In genomic region chr13:78203348-78204061, GRCm38 (mm10) we compare ENCODE assay signal across 8 mouse cellular contexts. TPM values are rescaled to one million over a fixed set of nuclear protein-coding genes. Genes with fewer than 3 reads are reported as not detected.
DNase-seq lines count a peak whose midpoint lies in the region; ATAC-seq and TF ChIP-seq lines count a peak whose summit lies in the region.

No protein-coding gene starts in this region.

- H3K4me1 ChIP-seq in forebrain, postnatal 0 days (ENCODE audit: insufficient read depth): peaks cover 6% of the 10 kb centered on the region
- H3K4me1 ChIP-seq in kidney, postnatal 0 days (replicated peaks; ENCODE audit: insufficient read depth, low read length): peaks cover 5% of the 10 kb centered on the region; the same call in 1 of the 2 replicates
- 0 out of 2 replicates have a peak, but pooled peaks cover 2% of the 10 kb centered on the region for H3K4me1 ChIP-seq in liver, postnatal 0 days (ENCODE audit: insufficient read depth)

- peak; percentile 25 for DNase-seq in ovary, postnatal 10 days (ENCODE audit: low spot score)
- no peak for DNase-seq in ovary, adult 18-20 months (ENCODE audit: low spot score)
- DNase-seq in cerebellum, adult 18-20 months: peak; percentile 80 to 86
- DNase-seq in forebrain, postnatal 0 days: peak; percentile 87
- DNase-seq in kidney, postnatal 0 days (ENCODE audit: low spot score): peak; percentile 94
- peak; percentile 42 for DNase-seq in liver, postnatal 0 days
- peak; percentile 81 for DNase-seq in right cerebral cortex, postnatal 14 days

- TF ChIP-seq CTCF in forebrain, postnatal 0 days (IDR thresholded peaks at IDR 0.05; ENCODE audit: low read depth): peak; percentile 66
- peak; percentile 56 for TF ChIP-seq CTCF in kidney, postnatal 0 days (IDR thresholded peaks at IDR 0.05; ENCODE audit: low read depth)
- peak; percentile 13; the same call in 1 of the 2 replicates for TF ChIP-seq CTCF in liver, postnatal 0 days (IDR thresholded peaks at IDR 0.05; ENCODE audit: low read depth)

- peak overlapping the region; percentile 69 for H3K4me2 ChIP-seq in forebrain, postnatal 0 days (ENCODE audit: low read depth)
- peak overlapping the region; percentile 92 for H3K4me2 ChIP-seq in kidney, postnatal 0 days (ENCODE audit: low read length)
- H3K4me2 ChIP-seq in liver, postnatal 0 days (ENCODE audit: low read depth, low read length): peak overlapping the region; percentile 59

- no peaks in the 10 kb centered on the region for H3K27me3 ChIP-seq in forebrain, postnatal 0 days (ENCODE audit: insufficient read depth, low read length)
- H3K27me3 ChIP-seq in kidney, postnatal 0 days (ENCODE audit: insufficient read depth, low read length): no peaks in the 10 kb centered on the region
- peaks cover 71% of the 10 kb centered on the region for H3K27me3 ChIP-seq in liver, postnatal 0 days (ENCODE audit: insufficient read depth, low read length)

- H3K9me3 ChIP-seq in forebrain, postnatal 0 days (ENCODE audit: low read length): no peaks in the 10 kb centered on the region
- no peaks in the 10 kb centered on the region for H3K9me3 ChIP-seq in kidney, postnatal 0 days (replicated peaks; ENCODE audit: low read length)
- H3K9me3 ChIP-seq in liver, postnatal 0 days (ENCODE audit: low read length): no peaks in the 10 kb centered on the region

- H3K4me3 ChIP-seq in forebrain, postnatal 0 days (ENCODE audit: low read depth, low read length): peak overlapping the region; percentile 79
- peak overlapping the region; percentile 82 for H3K4me3 ChIP-seq in kidney, postnatal 0 days (replicated peaks; ENCODE audit: low read depth, low read length)
- peak overlapping the region; percentile 27 for H3K4me3 ChIP-seq in liver, postnatal 0 days (ENCODE audit: low read depth, low read length)

- peak overlapping the region; percentile 96 for H3K27ac ChIP-seq in forebrain, postnatal 0 days (ENCODE audit: low read depth, low read length)
- peak overlapping the region; percentile 92 for H3K27ac ChIP-seq in kidney, postnatal 0 days
- peak overlapping the region; percentile 48; the same call in 1 of the 2 replicates for H3K27ac ChIP-seq in liver, postnatal 0 days (ENCODE audit: low read depth)

- WGBS in forebrain, postnatal 0 days: under 1% methylated on average over 37 of the region's 37 CpGs
- under 1% methylated on average over 36 of the region's 37 CpGs for WGBS in kidney, postnatal 0 days
- 3% methylated on average over 37 of the region's 37 CpGs for whole genome bisulfite sequencing in liver, postnatal 0 days (ENCODE audit: insufficient replicate concordance)

- TF ChIP-seq EP300 in liver, postnatal 0 days (IDR thresholded peaks at IDR 0.05; ENCODE audit: low read depth): no peak

- H3K9ac ChIP-seq in forebrain, postnatal 0 days: peak overlapping the region; percentile 88
- peak overlapping the region; percentile 67 for H3K9ac ChIP-seq in kidney, postnatal 0 days (ENCODE audit: low read depth, low read length)
- no peak overlapping the region for H3K9ac ChIP-seq in liver, postnatal 0 days (replicated peaks)

- peak; percentile 57 for ATAC-seq in forebrain, postnatal 0 days
- ATAC-seq in kidney, postnatal 0 days (replicated peaks; ENCODE audit: low FRiP score, low read depth): peak; percentile 53
- peak; percentile 40; the same call in 1 of the 2 replicates for ATAC-seq in liver, postnatal 0 days
- no peak for ATAC-seq in erythroid progenitor cell, adult 5-6 weeks (replicated peaks; ENCODE audit: low FRiP score, poor library complexity, severe bottlenecking)

- H3K36me3 ChIP-seq in forebrain, postnatal 0 days (ENCODE audit: insufficient read depth): no peaks in the 10 kb centered on the region
- H3K36me3 ChIP-seq in kidney, postnatal 0 days (ENCODE audit: insufficient read depth, low read length): no peaks in the 10 kb centered on the region
- H3K36me3 ChIP-seq in liver, postnatal 0 days (replicated peaks; ENCODE audit: insufficient read depth, low read length): no peaks in the 10 kb centered on the region

RNA-seq across cellular contexts. Expression of gene Nr2f1, which starts 3.9 kb away (rescaled TPM):
- total RNA-seq in forebrain, postnatal 0 days (2014; rRNA removed): 161 and 250 TPM in 2 replicates
- 72.9 and 89.1 TPM in 2 replicates for polyA plus RNA-seq in forebrain, postnatal 0 days (2015; fragmentation: Nextera tagmentation; extraction: Ambion mirVana)
- 9.8 and 11.2 TPM in 2 replicates for polyA plus RNA-seq in kidney, postnatal 0 days (2015; fragmentation: Nextera tagmentation; extraction: Ambion mirVana)
- polyA plus RNA-seq in liver, postnatal 0 days (2015; fragmentation: Nextera tagmentation; extraction: Ambion mirVana): 0.36 and 0.52 TPM in 2 replicates
- total RNA-seq in erythroid progenitor cell, adult 5-6 weeks (2015; ENCODE audit: low replicate concordance): not detected in 2 replicates
- total RNA-seq in erythroid progenitor cell, adult 5-6 weeks (2017; ENCODE audit: low replicate concordance): not detected in 2 replicates

Comparison
In these comparisons a context has a peak if more than half of its experiments do, and no peak if none do; other contexts are left out.
1. H3K4me3 ChIP-seq: peak in every context shown above with its lines; median percentile 82 in kidney, postnatal 0 days; 79 in forebrain, postnatal 0 days; 27 in liver, postnatal 0 days.
2. CTCF ChIP-seq: peak in every context shown above with its lines; median percentile 66 in forebrain, postnatal 0 days; 56 in kidney, postnatal 0 days; 13 in liver, postnatal 0 days.